Mouse (Mus musculus): ENCODE data around the gene Nup210. TPM values are rescaled to one million over a fixed set of nuclear protein-coding genes. Genes with fewer than 3 reads are reported as not detected.

Gene Nup210
- polyA plus RNA-seq, 1 experiment from 2014 or later: 33.0 TPM

- no peaks in the 10 kb centered on the region for H3K27me3 ChIP-seq
- TF ChIP-seq CTCF (IDR thresholded peaks at IDR 0.05): no peak
- ATAC-seq (no peak), DNase-seq (ENCODE audit: low read depth, low spot score) (no peak)
- CTCF ChIA-PET: no interaction called here
- in situ Hi-C loops (cut with MboI; ENCODE audit: low pct_unique_long_range_greater_than_20kb): loop anchor here (25.0 kb wide), 1 partner anchor 758 kb away; the partner anchor contains the start of gene Zxdc
- POLR2A ChIA-PET: no interaction called here
Measured at GRCm38 (mm10) chr6:91120206-91120605, 3.6 kb upstream of the Nup210 start.

- TF ChIP-seq CTCF (IDR thresholded peaks at IDR 0.05): no peak
- in situ Hi-C loops (cut with MboI; ENCODE audit: low pct_unique_long_range_greater_than_20kb): loop anchor here (25.0 kb wide), 1 partner anchor 756 kb away; the partner anchor contains the start of gene Zxdc
- DNase-seq (ENCODE audit: low read depth, low spot score) (no peak), ATAC-seq (no peak)
- no peaks in the 10 kb centered on the region for H3K27me3 ChIP-seq
- POLR2A ChIA-PET: interaction anchor here (0.9 kb wide), 1 partner anchor 16 kb away, joined by 4 read pairs; no protein-coding TSS in a partner anchor
- CTCF ChIA-PET: interaction anchor here (1.1 kb wide), 1 partner anchor 59 kb away, joined by 5 read pairs; no protein-coding TSS in a partner anchor
Measured at GRCm38 (mm10) chr6:91118526-91118925, 1.9 kb upstream of the Nup210 start.

- ATAC-seq: no peak
- POLR2A ChIA-PET: interaction anchor here (1.3 to 1.8 kb wide), 2 partner anchors 9 to 21 kb away, joined by 3 to 5 read pairs; no protein-coding TSS in a partner anchor
- in situ Hi-C loops (cut with MboI; ENCODE audit: low pct_unique_long_range_greater_than_20kb): loop anchor here (25.0 kb wide), 1 partner anchor 755 kb away; the partner anchor contains the start of gene Zxdc
- no peak for TF ChIP-seq CTCF (IDR thresholded peaks at IDR 0.05)
- CTCF ChIA-PET: interaction anchor here (0.8 kb wide), 1 partner anchor 23 kb away, joined by 3 read pairs; no protein-coding TSS in a partner anchor
- DNase-seq (ENCODE audit: low read depth, low spot score): no peak
- no peaks in the 10 kb centered on the region for H3K27me3 ChIP-seq
Measured at GRCm38 (mm10) chr6:91117149-91117548, 520 bp upstream of the Nup210 start.

- ATAC-seq (no peak), DNase-seq (ENCODE audit: low read depth, low spot score) (no peak)
- no peaks in the 10 kb centered on the region for H3K27me3 ChIP-seq
- TF ChIP-seq CTCF (IDR thresholded peaks at IDR 0.05): no peak
- ChIA-PET CTCF (interaction anchor here (0.8 to 1.0 kb wide), 2 partner anchors 10 to 321 kb away, joined by 3 read pairs; no protein-coding TSS in a partner anchor), POLR2A (interaction anchor here (0.8 to 1.8 kb wide), 4 partner anchors 10 to 40 kb away, joined by 3 to 5 read pairs (median 3); no protein-coding TSS in a partner anchor)
- in situ Hi-C loops (cut with MboI; ENCODE audit: low pct_unique_long_range_greater_than_20kb): loop anchor here (25.0 kb wide), 1 partner anchor 754 kb away; the partner anchor contains the start of gene Zxdc
Measured at GRCm38 (mm10) chr6:91115863-91116243, 776 bp downstream of the Nup210 start.

- POLR2A ChIA-PET: no interaction called here
- in situ Hi-C loops (cut with MboI; ENCODE audit: low pct_unique_long_range_greater_than_20kb): loop anchor here (25.0 kb wide), 1 partner anchor 753 kb away; the partner anchor contains the start of gene Zxdc
- CTCF ChIA-PET: interaction anchor here (1.1 to 3.2 kb wide), 4 partner anchors 11 to 55 kb away, joined by 3 to 10 read pairs (median 4); no protein-coding TSS in a partner anchor
- TF ChIP-seq CTCF (IDR thresholded peaks at IDR 0.05): no peak
- no peaks in the 10 kb centered on the region for H3K27me3 ChIP-seq
- DNase-seq (ENCODE audit: low read depth, low spot score) (no peak), ATAC-seq (no peak)
Measured at GRCm38 (mm10) chr6:91115158-91115557, 1.5 kb downstream of the Nup210 start.

- DNase-seq (ENCODE audit: low read depth, low spot score) (no peak), ATAC-seq (no peak)
- H3K27me3 ChIP-seq: no peaks in the 10 kb centered on the region
- no peak for TF ChIP-seq CTCF (IDR thresholded peaks at IDR 0.05)
- in situ Hi-C loops (cut with MboI; ENCODE audit: low pct_unique_long_range_greater_than_20kb): loop anchor here (25.0 kb wide), 1 partner anchor 752 kb away; the partner anchor contains the start of gene Zxdc
- ChIA-PET CTCF (interaction anchor here (1.1 to 3.2 kb wide), 5 partner anchors 10 to 54 kb away, joined by 3 to 10 read pairs (median 4); no protein-coding TSS in a partner anchor), POLR2A (no interaction called here)
Measured at GRCm38 (mm10) chr6:91114716-91115115, 1.9 kb downstream of the Nup210 start.

- in situ Hi-C loops (cut with MboI; ENCODE audit: low pct_unique_long_range_greater_than_20kb): loop anchor here (25.0 kb wide), 1 partner anchor 750 kb away; the partner anchor contains the start of gene Zxdc
- CTCF ChIA-PET: no interaction called here
- ATAC-seq: no peak
- TF ChIP-seq CTCF (IDR thresholded peaks at IDR 0.05): no peak
- H3K27me3 ChIP-seq: no peaks in the 10 kb centered on the region
- no peak for DNase-seq (ENCODE audit: low read depth, low spot score)
- POLR2A ChIA-PET: interaction anchor here (0.6 to 1.0 kb wide), 3 partner anchors 20 to 47 kb away, joined by 3 read pairs; no protein-coding TSS in a partner anchor
Measured at GRCm38 (mm10) chr6:91111954-91112252, 4.7 kb downstream of the Nup210 start.

- CTCF ChIA-PET: no interaction called here
Measured at GRCm38 (mm10) chr6:91111141-91111953, 5.3 kb downstream of the Nup210 start.

GRCm38 (mm10) chr6:91110323-91111020 is 6.2 kb downstream of the Nup210 start:
- TF ChIP-seq CTCF (IDR thresholded peaks at IDR 0.05): no peak
- no peaks in the 10 kb centered on the region for H3K27me3 ChIP-seq
- no peak for ATAC-seq
- in situ Hi-C loops (cut with MboI; ENCODE audit: low pct_unique_long_range_greater_than_20kb): loop anchor here (25.0 kb wide), 1 partner anchor 748 kb away; the partner anchor contains the start of gene Zxdc
- DNase-seq (ENCODE audit: low read depth, low spot score): no peak
- CTCF ChIA-PET: interaction anchor here (1.4 kb wide), 1 partner anchor 16 kb away, joined by 3 read pairs; no protein-coding TSS in a partner anchor
- POLR2A ChIA-PET: no interaction called here

More at GRCm38 (mm10) chr6:91111141-91111953, 5.3 kb downstream of the Nup210 start:
- no peaks in the 10 kb centered on the region for H3K27me3 ChIP-seq
- ATAC-seq: peak; percentile 24
- no peak for TF ChIP-seq CTCF (IDR thresholded peaks at IDR 0.05)
- no peak for DNase-seq (ENCODE audit: low read depth, low spot score)
- POLR2A ChIA-PET: interaction anchor here (0.6 to 1.0 kb wide), 2 partner anchors 25 to 47 kb away, joined by 3 read pairs; no protein-coding TSS in a partner anchor
- in situ Hi-C loops (cut with MboI; ENCODE audit: low pct_unique_long_range_greater_than_20kb): loop anchor here (25.0 kb wide), 1 partner anchor 749 kb away; the partner anchor contains the start of gene Zxdc

- in situ Hi-C loops (cut with MboI; ENCODE audit: low pct_unique_long_range_greater_than_20kb): loop anchor here (25.0 kb wide), 1 partner anchor 747 kb away; the partner anchor contains the start of gene Zxdc
- ChIA-PET POLR2A (no interaction called here), CTCF (interaction anchor here (1.0 to 1.8 kb wide), 3 partner anchors 10 to 391 kb away, joined by 3 to 5 read pairs (median 3); no protein-coding TSS in a partner anchor)
- no peak for TF ChIP-seq CTCF (IDR thresholded peaks at IDR 0.05)
- no peak for DNase-seq (ENCODE audit: low read depth, low spot score)
- H3K27me3 ChIP-seq: no peaks in the 10 kb centered on the region
- ATAC-seq: no peak
Measured at GRCm38 (mm10) chr6:91109489-91109888, 7.1 kb downstream of the Nup210 start.
